Mouse (Mus musculus): ENCODE measurements around the gene Ier5l.

Gene Ier5l

DNA sequence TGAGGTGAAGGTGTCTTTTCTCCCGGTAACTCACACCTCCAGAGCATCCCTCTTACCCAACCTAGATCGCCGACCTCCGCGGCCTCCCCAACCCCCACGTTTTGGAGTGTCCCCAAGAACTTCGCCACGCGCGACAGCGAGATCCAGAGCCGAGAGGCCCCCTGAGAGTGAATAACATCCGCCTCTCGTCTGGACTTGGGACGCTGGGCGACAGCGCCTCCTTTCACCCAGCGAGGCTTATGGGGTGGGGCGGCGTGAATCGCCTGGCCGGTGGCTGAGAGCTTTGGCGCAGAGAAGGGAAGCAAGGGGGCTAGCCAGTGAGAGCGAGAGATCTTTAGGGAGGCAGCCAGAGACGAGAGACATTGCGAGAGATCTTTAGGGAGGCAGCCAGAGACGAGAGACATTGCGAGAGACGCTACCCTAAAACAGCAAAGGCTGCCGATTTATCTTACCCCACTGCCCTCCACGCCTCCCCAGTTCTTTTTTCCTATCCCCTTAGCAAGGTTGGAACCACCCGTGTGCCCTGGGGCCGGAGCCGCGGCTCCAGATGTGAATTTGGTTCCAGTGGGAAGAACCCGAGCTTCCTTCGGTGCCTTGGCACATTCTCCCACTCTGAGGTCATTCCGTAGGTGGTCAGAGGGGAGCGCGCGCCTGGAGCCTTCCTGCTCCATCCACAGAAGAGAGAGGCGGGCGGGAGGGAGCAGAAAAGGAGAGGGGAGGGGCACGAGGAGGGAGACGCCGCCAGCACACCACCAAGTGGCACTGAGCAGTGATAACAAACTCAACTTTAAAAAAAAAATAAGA is 3.7 kb downstream of the Ier5l start:
- DNase-seq = peak; percentile 74

DNA sequence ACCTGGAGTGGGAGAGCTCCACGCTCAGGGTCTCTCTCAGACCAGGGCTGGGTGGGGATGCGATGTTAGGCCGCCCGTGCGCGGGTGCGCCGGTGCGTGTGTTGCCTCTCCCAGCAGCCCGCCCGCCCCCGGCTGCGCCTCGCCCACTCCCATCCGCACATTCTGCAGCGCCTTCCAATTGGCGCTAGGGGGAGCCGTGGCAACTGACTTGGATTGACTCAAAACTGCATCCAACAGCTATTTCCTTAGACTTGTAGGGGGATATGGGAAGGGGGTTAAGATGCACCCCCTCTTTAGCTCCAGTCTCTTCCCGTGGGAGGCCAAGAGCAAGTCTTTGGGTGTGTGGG is 4.2 kb downstream of the Ier5l start:
- DNase-seq = no peak

DNA sequence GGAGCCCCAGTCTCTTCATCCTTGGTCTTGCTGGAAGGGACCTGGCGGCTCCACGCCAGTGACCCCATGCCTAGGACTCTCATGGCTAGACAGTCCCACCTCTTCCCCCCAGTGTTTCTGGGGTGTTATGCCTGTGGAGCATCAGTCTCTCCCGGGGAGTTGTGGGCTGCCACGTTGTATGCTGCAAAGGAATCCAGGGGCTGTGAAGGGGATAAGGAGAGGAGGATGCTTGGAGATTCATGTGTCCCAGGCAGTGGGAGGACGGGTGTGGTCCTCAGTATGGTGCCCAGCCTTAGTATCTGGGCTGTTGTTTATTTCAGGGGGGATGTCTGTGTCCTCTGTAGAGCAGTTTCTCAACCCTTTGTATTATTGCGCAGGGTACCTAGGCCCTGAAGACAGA is 5.0 kb downstream of the Ier5l start:
- no peak for DNase-seq

DNA sequence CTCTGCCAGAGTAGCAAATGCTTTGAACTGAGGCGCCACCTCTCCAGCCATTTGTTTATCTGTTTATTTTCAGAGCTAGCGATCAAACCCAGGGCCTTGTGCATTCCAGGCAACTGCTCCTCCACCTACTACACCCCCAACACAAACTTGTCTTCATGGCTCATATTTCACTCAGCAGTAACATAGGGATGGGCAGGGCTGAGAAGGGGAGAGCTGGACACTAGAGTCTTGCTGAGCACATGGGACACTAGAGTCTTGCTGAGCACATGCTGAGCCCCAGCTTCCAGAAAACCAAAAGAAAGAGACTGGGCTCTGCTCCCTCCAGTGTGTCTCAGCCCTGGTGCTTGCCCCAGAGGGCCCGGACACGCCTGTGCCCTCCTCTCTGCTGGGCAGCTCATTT is 7.2 kb downstream of the Ier5l start:
- DNase-seq = no peak

GRCm38 (mm10) chr2:30464411-30464810 is 9.6 kb downstream of the Ier5l start:
- no peak for DNase-seq

DNA sequence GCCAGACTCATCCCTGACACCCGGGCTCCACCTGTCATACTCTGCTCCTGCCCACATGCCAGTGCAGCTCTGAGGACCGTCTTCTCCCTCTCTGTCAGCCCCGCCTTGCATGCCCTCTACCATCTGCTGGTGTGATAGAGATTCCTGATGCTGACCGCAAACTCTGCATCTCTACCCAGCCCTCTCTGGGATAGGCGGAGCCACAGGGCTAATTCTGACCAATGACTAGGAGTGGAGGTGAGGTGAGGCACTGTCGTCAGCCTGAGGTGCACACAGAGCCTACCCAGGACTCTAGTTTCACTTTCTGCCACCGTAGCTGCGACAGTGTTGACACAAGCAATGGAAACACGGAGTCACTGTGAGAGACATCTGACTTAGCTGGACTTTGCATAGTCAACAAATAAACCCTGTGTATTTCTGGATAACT is 10.1 kb downstream of the Ier5l start:
- peak; percentile 72 for DNase-seq

DNA sequence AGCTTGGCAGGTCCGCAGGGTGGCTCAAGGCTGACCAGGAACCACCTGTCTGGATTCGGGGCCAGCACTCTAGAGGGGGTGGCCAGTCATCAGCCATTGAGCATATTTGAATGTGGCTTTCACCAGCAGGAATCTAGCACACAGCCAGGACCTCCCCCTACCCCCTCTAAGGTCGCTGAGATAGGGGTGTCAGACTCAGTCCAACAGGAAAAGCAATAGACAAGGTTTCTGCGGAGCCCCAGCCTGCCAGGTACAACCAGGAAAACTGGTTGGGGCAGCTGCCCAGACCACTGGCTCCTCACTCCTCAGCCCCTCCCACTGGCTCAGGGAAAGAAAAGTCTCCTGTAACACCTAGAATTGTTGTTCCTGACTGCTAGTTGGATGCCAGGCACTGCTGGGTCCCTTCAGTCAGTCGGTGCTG is 10.7 kb downstream of the Ier5l start:
- DNase-seq = no peak

DNA sequence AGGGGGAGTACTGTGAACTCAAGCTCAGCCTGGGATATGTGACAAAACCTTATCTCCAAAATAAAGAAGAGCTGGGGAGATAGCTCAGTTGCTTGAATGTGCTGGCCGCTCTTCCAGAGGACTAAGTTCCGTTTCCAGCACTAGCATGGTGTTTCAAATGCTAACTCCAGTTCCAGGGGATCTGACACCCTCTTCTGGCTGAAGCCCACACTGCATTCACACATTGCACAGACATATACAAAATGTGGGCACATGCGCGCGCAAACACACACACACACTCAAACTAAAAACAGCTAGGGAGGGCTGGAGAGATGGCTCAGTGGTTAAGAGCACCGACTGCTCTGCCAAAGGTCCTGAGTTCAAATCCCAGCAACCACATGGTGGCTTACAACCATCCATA is 14.8 kb downstream of the Ier5l start:
- DNase-seq = no peak

GRCm38 (mm10) chr2:30458349-30458748 is 15.7 kb downstream of the Ier5l start:
- DNase-seq = no peak

DNA sequence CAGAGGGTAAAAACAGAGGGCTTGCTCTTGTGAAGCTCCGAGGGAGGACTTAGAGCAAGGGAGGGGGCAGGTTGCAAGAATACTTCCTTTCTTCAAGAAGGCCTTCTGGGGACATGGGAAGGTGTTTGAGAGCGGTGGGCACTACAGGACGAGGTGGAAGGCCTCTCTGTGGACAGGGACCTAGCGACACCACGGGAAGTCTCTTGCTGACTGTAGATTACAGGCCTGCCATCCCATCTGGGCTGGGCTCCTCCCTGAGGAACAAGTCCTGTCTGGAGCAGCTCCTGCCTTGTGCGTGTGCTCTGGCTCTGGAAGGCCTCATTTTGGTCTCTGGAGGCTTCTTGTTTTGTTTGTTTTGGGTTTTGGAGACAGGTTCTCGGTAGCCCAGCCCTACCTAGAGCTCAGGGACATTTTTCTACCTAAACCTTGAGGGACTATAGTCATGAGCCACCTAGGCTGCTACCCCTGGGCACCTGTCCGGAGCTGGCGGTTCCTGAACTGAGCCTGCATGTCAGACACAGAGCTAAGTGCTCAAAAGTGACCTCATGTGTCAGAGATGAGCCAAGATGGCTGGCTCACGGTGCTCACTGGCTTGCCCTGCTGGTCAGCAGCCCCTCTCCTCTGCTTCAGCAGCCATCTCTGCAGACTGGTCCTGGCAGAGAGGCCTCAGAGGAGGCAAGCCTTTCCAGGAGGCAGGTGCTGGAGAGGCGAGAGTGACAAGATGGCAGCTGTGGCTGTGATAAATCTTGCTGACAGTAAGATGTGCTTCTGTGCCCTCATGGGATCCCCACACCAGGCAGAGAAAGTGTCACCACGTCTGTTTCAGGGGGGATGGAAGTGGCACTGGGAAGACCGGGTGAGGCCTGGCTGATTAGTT is 17.7 kb downstream of the Ier5l start:
- DNase-seq = no peak

- DNase-seq = no peak
These were observed 19.4 kb downstream of the Ier5l start for GRCm38 (mm10) chr2:30454587-30454986.

DNA sequence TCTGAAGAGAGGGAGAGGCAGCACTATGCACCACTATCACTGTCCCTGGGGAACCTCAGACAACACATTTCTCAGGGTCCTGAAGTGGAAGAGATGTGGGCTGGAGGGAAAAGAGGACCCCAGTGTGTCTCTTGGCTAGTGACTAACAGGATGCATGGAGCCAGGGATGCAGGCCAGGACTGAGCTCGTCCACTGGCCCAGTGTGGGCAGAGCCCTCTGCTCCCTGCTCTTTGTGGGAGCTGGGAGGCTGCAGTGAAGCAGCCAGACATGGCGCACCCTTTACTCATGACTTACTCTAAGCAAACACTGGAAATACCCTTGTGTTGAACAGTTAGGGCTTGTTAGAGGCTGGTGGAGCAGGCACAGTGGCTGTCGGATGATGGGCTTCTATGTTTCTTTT is 20.4 kb downstream of the Ier5l start:
- no peak for DNase-seq

DNA sequence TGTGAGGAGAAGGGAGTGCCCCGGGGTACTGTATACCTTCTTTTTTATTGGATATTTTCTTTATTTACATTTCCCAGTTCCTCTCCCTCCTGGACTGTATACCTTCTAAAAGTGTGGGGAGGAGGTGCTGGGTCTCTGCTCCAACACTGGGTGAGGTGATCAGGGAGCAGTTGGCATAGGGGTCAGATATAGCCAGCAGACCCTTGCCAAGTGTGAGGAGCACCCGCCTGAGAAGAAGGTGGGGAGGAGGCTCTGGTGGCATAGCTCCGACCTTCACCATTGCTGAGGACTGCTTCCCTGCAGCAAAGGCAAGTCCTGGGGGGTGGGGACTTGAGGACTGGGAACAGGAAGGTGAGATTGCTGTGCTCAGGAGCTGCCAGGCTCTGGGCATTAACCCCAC is 22.5 kb downstream of the Ier5l start:
- DNase-seq = no peak

DNA sequence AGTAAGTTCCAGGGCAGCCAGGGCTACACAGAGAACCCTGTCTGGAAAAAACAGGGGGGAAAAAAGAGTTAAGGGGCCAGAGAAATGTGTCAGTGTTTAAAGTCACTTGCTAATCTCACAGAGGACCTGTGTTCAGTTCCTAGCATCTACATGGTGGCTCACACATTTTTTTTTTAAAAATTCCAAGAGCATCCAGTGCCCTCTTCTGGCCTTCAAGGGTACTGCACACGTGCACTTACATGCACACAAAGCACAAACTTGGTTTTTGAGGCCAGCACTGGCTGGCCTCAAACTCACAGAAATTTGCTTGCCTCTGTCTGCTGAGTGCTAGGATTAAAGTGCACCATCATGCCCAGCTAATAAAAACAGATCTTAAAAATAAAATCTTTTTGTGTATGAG is 23.5 kb downstream of the Ier5l start:
- no peak for DNase-seq

DNA sequence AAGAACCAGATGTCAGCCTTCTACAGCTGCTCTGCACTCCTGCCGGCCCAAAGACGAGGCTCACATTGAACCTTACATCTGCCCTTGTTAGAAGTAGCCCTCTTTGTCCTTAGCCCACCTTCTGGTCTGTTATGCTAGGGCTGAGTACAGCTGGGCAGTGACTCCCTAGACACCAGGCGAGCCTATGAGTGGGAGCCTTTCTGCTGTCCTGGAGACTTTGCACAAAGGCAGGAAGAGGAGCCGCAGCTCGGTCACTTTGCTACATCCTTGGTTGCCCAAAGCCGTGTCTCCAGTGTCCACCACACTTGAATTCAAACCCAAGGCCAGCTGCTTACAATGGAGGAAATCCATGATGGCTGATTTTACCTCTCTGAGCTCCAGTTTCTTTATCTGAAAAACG is 25.6 kb downstream of the Ier5l start:
- DNase-seq = no peak

GRCm38 (mm10) chr2:30446891-30447826 is 26.9 kb downstream of the Ier5l start:
- no peak for DNase-seq

- no peak for DNase-seq
These were observed 28.7 kb downstream of the Ier5l start for GRCm38 (mm10) chr2:30445312-30445711.

DNA sequence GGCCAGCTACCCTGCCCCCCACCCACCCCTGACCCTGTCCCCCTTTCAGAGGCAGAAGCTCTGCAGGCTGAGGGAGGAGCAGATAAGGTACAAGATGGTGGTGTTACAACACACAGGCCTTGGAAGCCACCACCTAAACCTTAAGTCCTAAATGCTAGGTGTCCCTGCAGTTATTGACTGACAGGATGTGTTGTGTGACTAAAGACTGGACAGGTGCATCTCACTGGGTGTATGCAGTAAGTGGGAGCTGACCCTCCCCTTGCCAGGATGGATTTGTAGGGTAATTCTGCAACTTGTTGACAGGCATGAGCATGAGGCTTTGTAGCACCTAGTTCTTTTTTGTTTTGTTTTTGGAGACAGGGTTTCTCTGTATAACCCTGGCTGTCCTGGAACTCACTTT is 29.6 kb downstream of the Ier5l start:
- no peak for DNase-seq

- no peak for DNase-seq
These were observed 30.0 kb downstream of the Ier5l start for GRCm38 (mm10) chr2:30444006-30444405.

GRCm38 (mm10) chr2:30443281-30443680 is 30.7 kb downstream of the Ier5l start:
- DNase-seq = no peak

DNA sequence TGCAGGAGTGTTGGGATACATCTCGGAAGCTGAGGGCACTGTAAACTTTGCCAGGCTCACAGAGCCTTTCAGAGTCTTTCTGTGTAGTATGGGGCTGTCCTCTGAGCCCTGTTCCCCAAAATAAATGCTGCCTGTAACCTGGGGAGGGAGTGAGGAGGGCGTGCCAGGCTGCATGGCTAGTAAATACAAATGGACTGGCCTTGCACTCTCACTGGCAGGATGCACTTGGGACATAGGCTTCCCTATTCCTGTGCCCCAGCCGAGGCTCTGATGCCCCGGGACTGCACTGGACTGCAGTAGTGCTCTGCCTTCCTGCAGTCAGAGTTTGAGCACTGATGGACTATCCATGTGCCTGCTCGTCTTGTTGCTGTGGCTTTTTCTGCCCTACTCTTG is 31.5 kb downstream of the Ier5l start:
- DNase-seq = no peak

DNA sequence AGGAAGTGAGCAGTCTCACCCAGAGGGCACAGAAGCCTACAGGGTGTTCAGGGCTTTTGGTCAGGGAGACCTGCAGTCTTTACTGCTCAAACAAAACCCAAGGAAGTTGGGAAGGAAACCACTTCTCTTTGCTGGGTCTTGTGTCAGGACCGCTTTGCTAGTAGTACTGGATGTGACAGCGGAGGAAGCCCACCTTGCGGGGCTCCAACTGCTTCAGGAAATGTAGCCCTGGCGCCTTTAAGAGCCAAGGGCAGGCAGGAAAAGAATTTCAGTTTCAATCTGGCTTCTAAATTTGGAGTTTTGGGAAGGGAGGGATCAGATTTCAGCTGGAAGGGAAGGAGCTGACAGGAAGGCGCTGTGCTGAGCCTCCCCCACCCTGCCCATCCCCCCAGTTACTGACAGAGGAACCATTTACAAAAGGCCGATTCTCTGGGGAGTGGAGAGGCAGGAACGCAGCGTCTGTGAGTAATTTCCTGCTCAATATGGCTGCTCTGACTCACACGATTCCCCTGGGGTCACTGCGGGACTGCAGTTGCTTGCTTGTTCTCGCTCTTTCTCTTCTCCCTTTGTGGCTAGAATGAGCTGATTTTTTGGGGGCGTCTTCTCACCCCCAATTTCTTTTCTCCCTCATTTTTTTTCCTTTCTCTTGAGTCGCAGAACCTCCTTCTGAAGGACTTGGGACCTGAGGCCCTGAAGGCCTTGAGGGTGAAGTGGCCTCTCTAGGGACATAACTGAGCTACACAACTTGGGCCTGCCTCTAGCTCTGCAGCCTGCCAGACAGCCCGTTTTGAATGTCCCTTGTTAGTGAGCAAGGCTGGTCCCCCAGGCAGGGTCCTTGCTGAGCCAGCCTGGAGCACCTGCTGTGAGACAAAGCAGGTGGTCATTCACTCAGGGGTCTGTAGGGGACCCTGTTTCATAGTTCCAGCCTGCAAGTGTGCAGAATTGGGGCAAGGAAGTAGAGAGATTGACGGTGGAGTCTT is 32.2 kb downstream of the Ier5l start:
- peak; percentile 45 for DNase-seq
